Mouse (Mus musculus) adipocyte (in vitro differentiated cells): ENCODE measurements around the gene E330009J07Rik.

Experiments
- DNase-seq: peaks from one replicate; pipeline ENCODE4 v3.0.0-alpha.2; 2016; ENCODE audit warnings: low spot score

E330009J07Rik gene

GRCm38 (mm10) chr6:40429521-40429931 lies 6.4 kb downstream of the E330009J07Rik start:
- DNase-seq = no peak

- no peak for DNase-seq
Measured at GRCm38 (mm10) chr6:40428696-40429095, 7.2 kb downstream of the E330009J07Rik start.

- no peak for DNase-seq
Measured at GRCm38 (mm10) chr6:40427441-40427840, 8.5 kb downstream of the E330009J07Rik start.

GRCm38 (mm10) chr6:40423774-40424173 lies 12.2 kb downstream of the E330009J07Rik start:
- DNase-seq = peak; percentile 47

- DNase-seq = peak; percentile 32
Measured at GRCm38 (mm10) chr6:40423013-40423412, 12.9 kb downstream of the E330009J07Rik start.

- no peak for DNase-seq
Measured at GRCm38 (mm10) chr6:40421099-40421498, 14.8 kb downstream of the E330009J07Rik start.

GRCm38 (mm10) chr6:40418386-40418785 lies 17.5 kb downstream of the E330009J07Rik start:
- DNase-seq = no peak

- DNase-seq = no peak
Measured at GRCm38 (mm10) chr6:40415799-40416198, 20.1 kb downstream of the E330009J07Rik start.

- DNase-seq = no peak
Measured at GRCm38 (mm10) chr6:40413565-40413964, 22.4 kb downstream of the E330009J07Rik start.

GRCm38 (mm10) chr6:40413046-40413445 lies 22.9 kb downstream of the E330009J07Rik start:
- DNase-seq = no peak

- no peak for DNase-seq
Measured at GRCm38 (mm10) chr6:40411085-40411484, 24.9 kb downstream of the E330009J07Rik start.

- DNase-seq = no peak
Measured at GRCm38 (mm10) chr6:40403640-40404285, 32.2 kb downstream of the E330009J07Rik start.

- DNase-seq = no peak
Measured at GRCm38 (mm10) chr6:40402031-40402430, 33.9 kb downstream of the E330009J07Rik start.

- DNase-seq = peak; percentile 84
Measured at GRCm38 (mm10) chr6:40393213-40393612, 42.7 kb downstream of the E330009J07Rik start.

- no peak for DNase-seq
Measured at GRCm38 (mm10) chr6:40390975-40391374, 45.0 kb downstream of the E330009J07Rik start.

GRCm38 (mm10) chr6:40388660-40389059 lies 47.3 kb downstream of the E330009J07Rik start:
- DNase-seq = no peak

- no peak for DNase-seq
Measured at GRCm38 (mm10) chr6:40385682-40386081, 50.3 kb downstream of the E330009J07Rik start.

- DNase-seq = no peak
Measured at GRCm38 (mm10) chr6:40381908-40382307, 54.0 kb downstream of the E330009J07Rik start.

GRCm38 (mm10) chr6:40380181-40380580 lies 55.8 kb downstream of the E330009J07Rik start:
- no peak for DNase-seq

- no peak for DNase-seq
Measured at GRCm38 (mm10) chr6:40371031-40371430, 64.9 kb downstream of the E330009J07Rik start.

- no peak for DNase-seq
Measured at GRCm38 (mm10) chr6:40353360-40353759, 82.6 kb downstream of the E330009J07Rik start.
